Mouse (Mus musculus) liver, embryonic 14.5 days (tissue): ENCODE measurements around the gene Atp13a2.

Source experiments
- CTCF ChIP-seq: IDR thresholded peaks from 2 replicates; pipeline ENCODE4 v1.5.1; 2016; ENCODE audit warnings: antibody characterized with exemption, low read depth, control low read depth
- EP300 ChIP-seq: IDR thresholded peaks from 2 replicates; pipeline ENCODE4 v1.6.1; 2016; ENCODE audit warnings: antibody characterized with exemption, low read depth

GRCm38 (mm10) chr4:140963941-140964597 lies 22.6 kb upstream of the Atp13a2 start:
- TF ChIP-seq CTCF (no peak), EP300 (no peak)
